Mouse (Mus musculus) G1E (cell line): ENCODE measurements around the gene Ssh2. TPM values are rescaled to one million over a fixed set of nuclear protein-coding genes. Genes with fewer than 3 reads are reported as not detected.

Source experiments
- ATAC-seq: 2 replicates; pipeline ENCODE4 v1.8.0; 2016; ENCODE audit warnings: mild to moderate bottlenecking; ENCODE audit not compliant: insufficient number of reproducible peaks, poor library complexity, low FRiP score, severe bottlenecking; ENCODE audit errors: extremely low read depth
- DNase-seq: peaks from one replicate; pipeline ENCODE4 v3.0.0; 2012; ENCODE audit warnings: low spot score
- H3K27me3 ChIP-seq: 2 replicates; pipeline ENCODE4 v1.6.1; 2012; ENCODE audit warnings: mild to moderate bottlenecking, low read length, inconsistent platforms; ENCODE audit not compliant: insufficient read depth
- H3K36me3 ChIP-seq: replicated peaks from 2 replicates; pipeline ENCODE3; 2012; ENCODE audit warnings: mild to moderate bottlenecking, inconsistent platforms
- H3K4me1 ChIP-seq: 2 replicates; pipeline ENCODE4 v1.6.1; 2012; ENCODE audit warnings: low read depth, low read length, inconsistent platforms, mixed read lengths; ENCODE audit not compliant: insufficient read depth
- H3K4me3 ChIP-seq: 2 replicates; pipeline ENCODE4 v1.5.1; 2012; ENCODE audit warnings: low read depth, mild to moderate bottlenecking, inconsistent platforms, low read length, moderate library complexity, mixed read lengths
- H3K9me3 ChIP-seq: replicated peaks from 2 replicates; pipeline ENCODE4 v1.6.1; 2012; ENCODE audit warnings: inconsistent platforms
- CTCF ChIP-seq: IDR thresholded peaks from 2 replicates; pipeline ENCODE4 v1.5.1; 2012; ENCODE audit warnings: low read depth, low read length, inconsistent platforms, mixed read lengths
- GATA1 ChIP-seq: IDR thresholded peaks from 2 replicates; pipeline ENCODE4 v1.6.1; 2012; ENCODE audit warnings: borderline replicate concordance, low read length, inconsistent platforms, mixed read lengths
- GATA2 ChIP-seq: IDR thresholded peaks from 2 replicates; pipeline ENCODE4 v1.6.1; 2012; ENCODE audit warnings: low read depth, low read length, inconsistent platforms, borderline replicate concordance
- POLR2AphosphoS5 ChIP-seq: IDR thresholded peaks from 2 replicates; pipeline ENCODE4 v1.6.1; 2012; ENCODE audit warnings: low read depth, low read length, inconsistent platforms; ENCODE audit not compliant: insufficient replicate concordance
- TAL1 ChIP-seq: conservative IDR thresholded peaks from 2 replicates; pipeline ENCODE4 v1.6.1; 2012; ENCODE audit warnings: low read depth, low read length, inconsistent platforms, mixed read lengths
- polyA plus RNA-seq: library from polyadenylated mRNA; stranded (reverse); fragments of >175 nt; gene quantifications from 2 replicates; pipeline ENCODE4 v1.2.3, GENCODE M21; 2012
- total RNA-seq, 2 experiments: library from RNA; stranded (forward) in 1 of 2; stranded (reverse) in 1 of 2; fragments of 200-1000 nt in 1 of 2; fragments of >200 nt in 1 of 2; fragmentation: Nextera tagmentation in 1 of 2; gene quantifications; 2 replicates each; pipeline ENCODE4 v1.2.3; 2014 to 2017

The Ssh2 gene
- total RNA-seq (2014; fragmentation: Nextera tagmentation), result 33.9 and 34.6 TPM in 2 replicates
- 12.4 and 15.1 TPM in 2 replicates for total RNA-seq (2017)
- polyA plus RNA-seq, result 25.0 and 38.5 TPM in 2 replicates

- TF ChIP-seq GATA2 (no peak), GATA1 (no peak), POLR2AphosphoS5 (no peak), TAL1 (no peak), CTCF (no peak)
- ATAC-seq, result no peak; the same call in 1 of the 2 replicates
- peak; percentile 79 for DNase-seq
- peak within 1 kb of the TSS; percentile 80 for H3K4me3 ChIP-seq
- H3K27me3 ChIP-seq, result no peaks in the 10 kb centered on the region
- H3K36me3 ChIP-seq, result no peaks in the 10 kb centered on the region
- no peaks in the 10 kb centered on the region for H3K9me3 ChIP-seq
- H3K4me1 ChIP-seq, result peaks cover 20% of the 10 kb centered on the region
Measured at GRCm38 (mm10) chr11:77215951-77216760, at the start of gene Ssh2. Gene Ssh2, plus strand, starts transcription at chr11:77216287.

GRCm38 (mm10) chr11:77173731-77174130 lies 42.4 kb upstream of the Ssh2 start:
- ATAC-seq, result no peak
- Histone ChIP-seq H3K9me3 (no peaks in the 10 kb centered on the region), H3K4me3 (no peak overlapping the region), H3K36me3 (no peaks in the 10 kb centered on the region), H3K4me1 (no peaks in the 10 kb centered on the region), H3K27me3 (peaks cover 35% of the 10 kb centered on the region)
- TF ChIP-seq POLR2AphosphoS5 (no peak), GATA1 (no peak), GATA2 (no peak), CTCF (no peak), TAL1 (no peak)
- no peak for DNase-seq

- DNase-seq (no peak), ATAC-seq (no peak)
- Histone ChIP-seq H3K27me3 (peaks cover 38% of the 10 kb centered on the region), H3K36me3 (no peaks in the 10 kb centered on the region), H3K4me1 (no peaks in the 10 kb centered on the region), H3K4me3 (no peak overlapping the region), H3K9me3 (no peaks in the 10 kb centered on the region)
- TF ChIP-seq POLR2AphosphoS5, result no peak
- TF ChIP-seq GATA1, result no peak
- no peak for TF ChIP-seq GATA2
- TF ChIP-seq TAL1, result no peak
- no peak for TF ChIP-seq CTCF
Measured at GRCm38 (mm10) chr11:77174531-77174930, 41.6 kb upstream of the Ssh2 start.

GRCm38 (mm10) chr11:77179771-77180170 lies 36.3 kb upstream of the Ssh2 start:
- ATAC-seq, result no peak
- H3K36me3 ChIP-seq, result no peaks in the 10 kb centered on the region
- no peak for TF ChIP-seq GATA1
- no peak for TF ChIP-seq GATA2
- no peak for TF ChIP-seq POLR2AphosphoS5
- TF ChIP-seq TAL1, result no peak
- TF ChIP-seq CTCF, result no peak
- H3K27me3 ChIP-seq, result peaks cover 22% of the 10 kb centered on the region; the same call in 1 of the 2 replicates
- H3K9me3 ChIP-seq, result no peaks in the 10 kb centered on the region
- no peaks in the 10 kb centered on the region for H3K4me1 ChIP-seq
- no peak overlapping the region for H3K4me3 ChIP-seq
- DNase-seq, result no peak

GRCm38 (mm10) chr11:77180886-77181285 lies 35.2 kb upstream of the Ssh2 start:
- no peaks in the 10 kb centered on the region for H3K4me1 ChIP-seq
- H3K27me3 ChIP-seq, result peaks cover 14% of the 10 kb centered on the region; the same call in 1 of the 2 replicates
- no peak for TF ChIP-seq GATA2
- TF ChIP-seq TAL1, result no peak
- TF ChIP-seq GATA1, result no peak
- no peak for TF ChIP-seq POLR2AphosphoS5
- TF ChIP-seq CTCF, result no peak
- DNase-seq (no peak), ATAC-seq (no peak)
- no peak overlapping the region for H3K4me3 ChIP-seq
- H3K9me3 ChIP-seq, result no peaks in the 10 kb centered on the region
- H3K36me3 ChIP-seq, result no peaks in the 10 kb centered on the region

GRCm38 (mm10) chr11:77181528-77181927 lies 34.6 kb upstream of the Ssh2 start:
- H3K4me1 ChIP-seq, result no peaks in the 10 kb centered on the region
- no peaks in the 10 kb centered on the region for H3K9me3 ChIP-seq
- H3K36me3 ChIP-seq, result no peaks in the 10 kb centered on the region
- no peak overlapping the region for H3K4me3 ChIP-seq
- DNase-seq (no peak), ATAC-seq (no peak)
- peaks cover 12% of the 10 kb centered on the region; the same call in 1 of the 2 replicates for H3K27me3 ChIP-seq
- TF ChIP-seq GATA2 (no peak), GATA1 (no peak), TAL1 (no peak), POLR2AphosphoS5 (no peak), CTCF (no peak)
